Mouse (Mus musculus): ENCODE measurements around the gene Ppp1r12c.

- TF ChIP-seq CTCF (IDR thresholded peaks at IDR 0.05; ENCODE audit: borderline replicate concordance, extremely low read depth, insufficient read depth, insufficient read length): no peak
- TF ChIP-seq POLR2A (IDR thresholded peaks at IDR 0.05; ENCODE audit: borderline replicate concordance, extremely low read depth, insufficient read depth, insufficient read length, poor library complexity, severe bottlenecking): no peak
Observed at GRCm38 (mm10) chr7:4500892-4501471, 498 bp downstream of the Ppp1r12c start.

Measured in brain, embryonic 14.5 days (tissue).